Mouse (Mus musculus): ENCODE measurements around the gene Plekhh2. TPM values are rescaled to one million over a fixed set of nuclear protein-coding genes. Genes with fewer than 3 reads are reported as not detected.

Plekhh2 gene
- total and polyA plus RNA-seq, 3 experiments: 0.04 TPM; not detected in 2

DNA sequence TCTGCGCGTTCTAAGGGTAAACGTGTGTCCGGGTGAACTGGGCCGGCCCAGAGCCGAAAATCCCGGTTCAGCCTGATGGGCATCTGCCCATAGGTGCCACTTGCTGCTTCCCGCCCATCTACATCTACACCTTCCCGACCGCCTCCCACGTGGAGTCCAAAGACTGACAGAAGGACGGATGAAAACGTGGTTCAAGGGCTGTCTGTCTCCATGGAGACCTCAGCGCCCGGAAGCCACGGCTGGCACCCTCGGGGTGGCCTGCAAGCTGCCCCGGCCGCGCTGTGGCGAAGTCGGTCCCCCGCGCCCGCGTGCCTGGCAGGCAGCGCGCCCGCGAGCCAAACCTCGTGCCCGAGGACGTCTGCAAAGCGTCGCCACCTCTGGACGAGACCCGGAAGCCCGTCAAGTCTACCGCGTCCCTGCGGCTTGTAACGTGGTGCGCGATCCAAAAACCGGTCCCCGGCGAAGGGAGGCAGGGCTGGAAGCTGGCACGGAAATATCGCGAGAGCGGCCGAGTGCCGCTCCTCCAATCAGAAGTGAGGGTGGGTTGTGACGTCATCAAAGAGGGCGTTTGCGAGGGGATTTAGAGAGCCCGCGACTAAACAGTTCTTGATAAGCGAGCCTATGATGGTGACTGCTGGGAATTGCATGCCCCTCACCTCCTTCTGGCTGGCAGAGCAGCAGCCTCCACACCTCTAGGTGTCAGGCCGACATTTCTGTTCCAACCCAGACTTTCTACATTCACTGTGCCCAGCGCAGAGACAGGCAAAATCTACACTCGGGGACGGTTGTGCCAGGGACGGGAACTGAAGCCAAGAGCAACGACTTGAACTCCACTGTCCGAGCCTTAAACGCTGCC, 45.7 kb upstream of the Plekhh2 start, which contains the start of gene Thada (continued):
- TF ChIP-seq TCF12 (IDR thresholded peaks at IDR 0.05; ENCODE audit: low read depth, low read length) (peak; percentile 27; the same call in 1 of the 2 replicates), RCOR1 (IDR thresholded peaks at IDR 0.05; ENCODE audit: low read depth, low read length) (no peak), CTCF (IDR thresholded peaks at IDR 0.05 in 2 of 3, conservative IDR thresholded peaks at IDR 0.05 in 1 of 3; ENCODE audit: control insufficient read depth in 1 of 3, insufficient read depth in 1 of 3, low read depth in 2 of 3, low read length in 3 of 3, poor library complexity in 1 of 3, severe bottlenecking in 1 of 3) (peak in 2 of 3 experiments; percentile 22 to 29; a peak in 3 of 6 replicates), CHD2 (IDR thresholded peaks at IDR 0.05; ENCODE audit: low read length) (peak; percentile 96)

DNA sequence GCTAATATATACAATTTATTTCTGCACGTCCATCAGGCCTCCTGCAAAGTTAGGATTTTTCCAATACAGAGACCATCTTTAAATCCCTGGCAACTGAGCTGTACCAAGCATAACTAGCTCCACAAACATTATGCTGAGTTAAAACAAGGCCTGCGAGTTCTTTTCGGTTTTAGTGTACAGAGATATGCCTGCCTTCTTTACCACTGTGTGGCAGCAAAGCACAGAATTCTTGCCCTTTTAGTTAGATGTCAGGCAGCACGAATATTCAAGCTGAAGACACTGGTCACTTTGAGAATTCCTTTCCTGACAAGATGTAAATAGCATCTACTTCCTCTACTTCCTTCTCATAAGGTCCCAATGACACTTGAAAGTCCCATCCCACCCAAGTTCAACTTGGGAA, 37.4 kb upstream of the Plekhh2 start:
- Histone ChIP-seq H3K9ac (ENCODE audit: control insufficient read depth, low read depth, low read length, poor library complexity, severe bottlenecking) (no peak overlapping the region), H3K27ac (ENCODE audit: control insufficient read depth, low read depth, low read length) (no peak overlapping the region), H3K36me3 (ENCODE audit: control insufficient read depth in 1 of 2, insufficient read depth in 2 of 2, low read length in 2 of 2) (no peaks in the 10 kb centered on the region), H3K4me3 (ENCODE audit: control insufficient read depth in 1 of 2, insufficient read depth in 1 of 2, low read depth in 2 of 2, low read length in 2 of 2) (no peak overlapping the region), H3K27me3 (ENCODE audit: control insufficient read depth in 1 of 2, insufficient read depth in 2 of 2, low read length in 2 of 2) (peaks cover 2 to 7% of the 10 kb centered on the region in 2 experiments; a peak in 3 of 4 replicates), H3K79me2 (ENCODE audit: control insufficient read depth, insufficient read depth, low read length, poor library complexity) (no peaks in the 10 kb centered on the region), H3K9me3 (replicated peaks; ENCODE audit: insufficient read depth, low read length) (no peaks in the 10 kb centered on the region), H3K4me1 (ENCODE audit: control insufficient read depth in 1 of 2, insufficient read depth in 2 of 2, low read length in 2 of 2) (no peaks in the 10 kb centered on the region)
- no peak for DNase-seq (ENCODE audit: low read depth, low spot score)
- TF ChIP-seq RAD21 (IDR thresholded peaks at IDR 0.05; ENCODE audit: low read depth, low read length): no peak
- peak in 1 of 3 experiments; percentile 3; a peak in 1 of 6 replicates for TF ChIP-seq CTCF (IDR thresholded peaks at IDR 0.05 in 2 of 3, conservative IDR thresholded peaks at IDR 0.05 in 1 of 3; ENCODE audit: control insufficient read depth in 1 of 3, insufficient read depth in 1 of 3, low read depth in 2 of 3, low read length in 3 of 3, poor library complexity in 1 of 3, severe bottlenecking in 1 of 3)
- TF ChIP-seq ELF1 (IDR thresholded peaks at IDR 0.05; ENCODE audit: low read depth, low read length): no peak

DNA sequence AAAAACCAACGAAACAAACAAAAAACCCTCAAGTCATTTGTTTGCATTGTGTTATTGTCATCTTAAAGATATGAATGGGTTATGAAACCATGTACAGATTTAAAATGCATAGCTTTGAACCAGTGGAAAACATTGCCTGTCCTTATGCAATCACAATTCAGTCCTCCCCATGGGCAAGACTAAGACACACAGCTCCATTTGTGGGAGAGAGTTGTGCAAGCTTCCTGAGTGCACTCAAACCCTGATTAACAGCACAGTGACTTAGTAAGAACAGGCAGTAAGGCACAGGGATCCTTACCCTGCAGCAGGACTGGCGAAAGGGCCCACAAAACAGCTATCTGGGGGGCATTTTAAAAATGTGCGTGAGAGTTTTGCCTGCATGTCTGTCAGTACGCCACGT, 34.5 kb upstream of the Plekhh2 start:
- Histone ChIP-seq H3K79me2 (ENCODE audit: control insufficient read depth, insufficient read depth, low read length, poor library complexity) (no peaks in the 10 kb centered on the region), H3K27ac (ENCODE audit: control insufficient read depth, low read depth, low read length) (no peak overlapping the region), H3K36me3 (ENCODE audit: control insufficient read depth in 1 of 2, insufficient read depth in 2 of 2, low read length in 2 of 2) (no peaks in the 10 kb centered on the region), H3K27me3 (ENCODE audit: control insufficient read depth in 1 of 2, insufficient read depth in 2 of 2, low read length in 2 of 2) (peaks cover 2 to 7% of the 10 kb centered on the region in 2 experiments; a peak in 3 of 4 replicates), H3K9ac (ENCODE audit: control insufficient read depth, low read depth, low read length, poor library complexity, severe bottlenecking) (no peak overlapping the region), H3K9me3 (replicated peaks; ENCODE audit: insufficient read depth, low read length) (no peaks in the 10 kb centered on the region), H3K4me3 (ENCODE audit: control insufficient read depth in 1 of 2, insufficient read depth in 1 of 2, low read depth in 2 of 2, low read length in 2 of 2) (no peak overlapping the region), H3K4me1 (ENCODE audit: control insufficient read depth in 1 of 2, insufficient read depth in 2 of 2, low read length in 2 of 2) (no peaks in the 10 kb centered on the region)
- DNase-seq (ENCODE audit: low read depth, low spot score): no peak
- TF ChIP-seq RCOR1 (IDR thresholded peaks at IDR 0.05; ENCODE audit: low read depth, low read length) (no peak), GATA1 (IDR thresholded peaks at IDR 0.05; ENCODE audit: low read depth, low read length) (no peak), ETS1 (IDR thresholded peaks at IDR 0.05; ENCODE audit: low read depth, low read length) (no peak), BHLHE40 (IDR thresholded peaks at IDR 0.05; ENCODE audit: borderline replicate concordance, low read depth, low read length) (no peak), NRF1 (IDR thresholded peaks at IDR 0.05; ENCODE audit: insufficient read depth, low read depth, low read length, poor library complexity, severe bottlenecking) (no peak), MAX (IDR thresholded peaks at IDR 0.05; ENCODE audit: low read length) (no peak), CHD1 (IDR thresholded peaks at IDR 0.05; ENCODE audit: low read depth, low read length) (no peak), SMC3 (IDR thresholded peaks at IDR 0.05; ENCODE audit: low read depth, low read length) (no peak), POLR2AphosphoS5 (IDR thresholded peaks at IDR 0.05; ENCODE audit: borderline replicate concordance, low read depth, low read length) (no peak), RAD21 (IDR thresholded peaks at IDR 0.05; ENCODE audit: low read depth, low read length) (no peak), MEF2A (IDR thresholded peaks at IDR 0.05; ENCODE audit: extremely low read depth, insufficient replicate concordance, low read depth, low read length, poor library complexity, severe bottlenecking) (no peak), MAFK (IDR thresholded peaks at IDR 0.05; ENCODE audit: borderline replicate concordance, low read depth, low read length) (no peak), TCF12 (IDR thresholded peaks at IDR 0.05; ENCODE audit: low read depth, low read length) (no peak), ZNF384 (IDR thresholded peaks at IDR 0.05; ENCODE audit: low read depth, low read length) (no peak)

All from MEL (cell line).